Mouse (Mus musculus) hindbrain, embryonic 10.5 days (tissue): ENCODE measurements around the gene Yars. TPM values are rescaled to one million over a fixed set of nuclear protein-coding genes. Genes with fewer than 3 reads are reported as not detected.

Experiments used
- DNase-seq: peaks from one replicate; pipeline ENCODE4 v3.0.0-alpha.2; 2017; ENCODE audit warnings: low spot score
- H3K27ac ChIP-seq: fragments of 300-500 bp; sonication (generic); 2 replicates; pipeline ENCODE4 v1.5.1; 2016; ENCODE audit warnings: mild to moderate bottlenecking, moderate library complexity
- H3K27me3 ChIP-seq: fragments of 300-500 bp; sonication (generic); 2 replicates; pipeline ENCODE4 v1.6.1; 2016; ENCODE audit warnings: mild to moderate bottlenecking; ENCODE audit not compliant: poor library complexity, insufficient read depth, severe bottlenecking
- H3K36me3 ChIP-seq: fragments of 300-500 bp; sonication (generic); 2 replicates; pipeline ENCODE4 v1.6.1; 2016; ENCODE audit warnings: mild to moderate bottlenecking, moderate library complexity
- H3K4me1 ChIP-seq: fragments of 300-500 bp; sonication (generic); replicated peaks from 2 replicates; pipeline ENCODE4 v1.6.1; 2016; ENCODE audit warnings: mild to moderate bottlenecking
- H3K4me3 ChIP-seq: fragments of 300-500 bp; sonication (generic); 2 replicates; pipeline ENCODE4 v1.5.1; 2016; ENCODE audit warnings: mild to moderate bottlenecking, moderate library complexity
- H3K9me3 ChIP-seq: fragments of 300-500 bp; sonication (generic); 2 replicates; pipeline ENCODE4 v1.6.1; 2016; ENCODE audit warnings: mild to moderate bottlenecking, moderate library complexity
- WGBS: fragments of 180-500 bp; shearing (Covaris S2); methylation state at CpG from one replicate; pipeline ENCODE4 v1.1.7; 2016; 5-methylcytosine and 5-hydroxymethylcytosine counted together
- polyA plus RNA-seq: library from polyadenylated mRNA; unstranded; fragments of >200 nt; fragmentation: Nextera tagmentation; extraction: Ambion mirVana; gene quantifications from 2 replicates; pipeline ENCODE4 v1.2.1, GENCODE M21; 2016

Gene Yars
- polyA plus RNA-seq, 1 experiment from 2014 or later, result 109 TPM

- peaks cover 34% of the 10 kb centered on the region for H3K27me3 ChIP-seq
- peaks cover 66% of the 10 kb centered on the region for H3K4me1 ChIP-seq
- H3K4me3 ChIP-seq, result peak overlapping the region; percentile 90
- no peaks in the 10 kb centered on the region for H3K36me3 ChIP-seq
- H3K9me3 ChIP-seq, result no peaks in the 10 kb centered on the region
- H3K27ac ChIP-seq, result peak overlapping the region; percentile 88
- DNase-seq, result no peak
- WGBS, result under 1% methylated on average over 23 of the region's 23 CpGs
These were observed 49.0 kb downstream of the Yars start for GRCm38 (mm10) chr4:129238579-129239016.

GRCm38 (mm10) chr4:129239075-129239474, 49.5 kb downstream of the Yars start:
- H3K4me1 ChIP-seq, result peaks cover 66% of the 10 kb centered on the region

GRCm38 (mm10) chr4:129241898-129242297, 52.3 kb downstream of the Yars start:
- Histone ChIP-seq H3K4me1 (peaks cover 69% of the 10 kb centered on the region), H3K4me3 (no peak overlapping the region), H3K36me3 (no peaks in the 10 kb centered on the region), H3K27ac (peak overlapping the region; percentile 79), H3K27me3 (peaks cover 57% of the 10 kb centered on the region), H3K9me3 (no peaks in the 10 kb centered on the region)
- DNase-seq, result no peak
- WGBS, result 23% methylated on average over 7 of the region's 7 CpGs

More at GRCm38 (mm10) chr4:129239075-129239474, 49.5 kb downstream of the Yars start:
- Histone ChIP-seq H3K36me3 (no peaks in the 10 kb centered on the region), H3K27me3 (peaks cover 34% of the 10 kb centered on the region), H3K4me3 (peak overlapping the region; percentile 90), H3K27ac (peak overlapping the region; percentile 88), H3K9me3 (no peaks in the 10 kb centered on the region)
- DNase-seq, result peak; percentile 87
- under 1% methylated on average over 29 of the region's 29 CpGs for WGBS

- 23% methylated on average over 4 of the region's 4 CpGs for WGBS
- Histone ChIP-seq H3K27ac (peak overlapping the region; percentile 79), H3K36me3 (no peaks in the 10 kb centered on the region), H3K4me3 (peak overlapping the region; percentile 11; the same call in 1 of the 2 replicates), H3K27me3 (peaks cover 60% of the 10 kb centered on the region), H3K4me1 (peaks cover 69% of the 10 kb centered on the region), H3K9me3 (no peaks in the 10 kb centered on the region)
- no peak for DNase-seq
These were observed 52.8 kb downstream of the Yars start for GRCm38 (mm10) chr4:129242327-129242726.

GRCm38 (mm10) chr4:129242761-129243160, 53.2 kb downstream of the Yars start:
- Histone ChIP-seq H3K27ac (peak overlapping the region; percentile 79), H3K4me1 (peaks cover 69% of the 10 kb centered on the region), H3K4me3 (peak overlapping the region; percentile 11), H3K9me3 (no peaks in the 10 kb centered on the region), H3K36me3 (no peaks in the 10 kb centered on the region), H3K27me3 (peaks cover 63% of the 10 kb centered on the region)
- 19% methylated on average over 4 of the region's 4 CpGs for WGBS
- peak; percentile 44 for DNase-seq

- no peak overlapping the region for H3K4me3 ChIP-seq
- no peak for DNase-seq
- H3K27me3 ChIP-seq, result peaks cover 80% of the 10 kb centered on the region
- H3K9me3 ChIP-seq, result no peaks in the 10 kb centered on the region
- H3K27ac ChIP-seq, result no peak overlapping the region
- H3K4me1 ChIP-seq, result peaks cover 69% of the 10 kb centered on the region
- 65% methylated on average over 4 of the region's 4 CpGs for WGBS
- no peaks in the 10 kb centered on the region for H3K36me3 ChIP-seq
These were observed 55.2 kb downstream of the Yars start for GRCm38 (mm10) chr4:129244802-129245201.

- no peak overlapping the region for H3K27ac ChIP-seq
- no peaks in the 10 kb centered on the region for H3K36me3 ChIP-seq
- H3K4me1 ChIP-seq, result peaks cover 82% of the 10 kb centered on the region
- H3K27me3 ChIP-seq, result peaks cover 84% of the 10 kb centered on the region
- H3K4me3 ChIP-seq, result no peak overlapping the region
- no peak for DNase-seq
- 43% methylated on average over 15 of the region's 15 CpGs for WGBS
- H3K9me3 ChIP-seq, result no peaks in the 10 kb centered on the region
These were observed 57.1 kb downstream of the Yars start for GRCm38 (mm10) chr4:129246360-129247301.

- Histone ChIP-seq H3K36me3 (no peaks in the 10 kb centered on the region), H3K27ac (peak overlapping the region; percentile 77), H3K27me3 (peaks cover 82% of the 10 kb centered on the region), H3K4me1 (peaks cover 78% of the 10 kb centered on the region), H3K9me3 (no peaks in the 10 kb centered on the region), H3K4me3 (peak overlapping the region; percentile 64)
- WGBS, result 6% methylated on average over 24 of the region's 24 CpGs
- no peak for DNase-seq
These were observed 58.1 kb downstream of the Yars start for GRCm38 (mm10) chr4:129247381-129248242.

- no peak for DNase-seq
- peaks cover 87% of the 10 kb centered on the region for H3K27me3 ChIP-seq
- under 1% methylated on average over 47 of the region's 74 CpGs for WGBS
- H3K4me1 ChIP-seq, result peaks cover 71% of the 10 kb centered on the region
- H3K36me3 ChIP-seq, result no peaks in the 10 kb centered on the region
- H3K27ac ChIP-seq, result peak overlapping the region; percentile 77
- H3K4me3 ChIP-seq, result peak overlapping the region; percentile 64
- H3K9me3 ChIP-seq, result no peaks in the 10 kb centered on the region
These were observed 58.7 kb downstream of the Yars start for GRCm38 (mm10) chr4:129248243-129248767.

- H3K36me3 ChIP-seq, result no peaks in the 10 kb centered on the region
- 12% methylated on average over 7 of the region's 7 CpGs for WGBS
- DNase-seq, result no peak
- peaks cover 71% of the 10 kb centered on the region for H3K4me1 ChIP-seq
- no peaks in the 10 kb centered on the region for H3K9me3 ChIP-seq
- no peak overlapping the region for H3K4me3 ChIP-seq
- H3K27ac ChIP-seq, result 0 out of 2 replicates have a peak overlapping the region, but pooled peaks have one; percentile 45
- H3K27me3 ChIP-seq, result peaks cover 92% of the 10 kb centered on the region
These were observed 59.7 kb downstream of the Yars start for GRCm38 (mm10) chr4:129249288-129249687.

- peaks cover 79% of the 10 kb centered on the region for H3K27me3 ChIP-seq
- no peaks in the 10 kb centered on the region for H3K9me3 ChIP-seq
- DNase-seq, result no peak
- WGBS, result 9% methylated on average over 15 of the region's 15 CpGs
- no peaks in the 10 kb centered on the region for H3K36me3 ChIP-seq
- H3K4me3 ChIP-seq, result peak overlapping the region; percentile 34
- peaks cover 63% of the 10 kb centered on the region for H3K4me1 ChIP-seq
- H3K27ac ChIP-seq, result peak overlapping the region; percentile 81
These were observed 61.4 kb downstream of the Yars start for GRCm38 (mm10) chr4:129250759-129251481.
